Mouse (Mus musculus) neural tube, embryonic 11.5 days (tissue): ENCODE measurements around the gene Garnl3. TPM values are rescaled to one million over a fixed set of nuclear protein-coding genes. Genes with fewer than 3 reads are reported as not detected.
A peak's percentile ranks its signal among the peaks of the same experiment; 100 is the strongest.

ENCODE experiments used
- ATAC-seq: fragments of 200-750 bp; cut with Nextera tagmentation; 2 replicates; pipeline ENCODE4 v1.8.0; 2017; ENCODE audit warnings: moderate number of reproducible peaks, mild to moderate bottlenecking, moderate TSS enrichment, moderate library complexity; ENCODE audit not compliant: insufficient read depth, low FRiP score, low TSS enrichment
- DNase-seq: peaks from one replicate; pipeline ENCODE4 v3.0.0-alpha.2; 2015; ENCODE audit warnings: low spot score
- H3K27ac ChIP-seq: fragments of 300-500 bp; sonication (generic); 2 replicates; pipeline ENCODE4 v1.5.1; 2014; ENCODE audit warnings: low read depth, mild to moderate bottlenecking, low read length
- H3K27me3 ChIP-seq: fragments of 300-500 bp; sonication (generic); 2 replicates; pipeline ENCODE4 v1.6.1; 2014; ENCODE audit warnings: mild to moderate bottlenecking, low read length, mixed read lengths; ENCODE audit not compliant: control insufficient read depth, insufficient read depth
- H3K36me3 ChIP-seq: fragments of 300-500 bp; sonication (generic); 2 replicates; pipeline ENCODE4 v1.6.1; 2014; ENCODE audit warnings: mild to moderate bottlenecking, low read length, moderate library complexity, mixed read lengths; ENCODE audit not compliant: control insufficient read depth, insufficient read depth
- H3K4me1 ChIP-seq: fragments of 300-500 bp; sonication (generic); 2 replicates; pipeline ENCODE4 v1.6.1; 2014; ENCODE audit warnings: low read length, mixed read lengths; ENCODE audit not compliant: control insufficient read depth, insufficient read depth
- H3K4me2 ChIP-seq: fragments of 300-500 bp; sonication (generic); 2 replicates; pipeline ENCODE4 v1.6.1; 2014; ENCODE audit warnings: low read depth, mild to moderate bottlenecking, moderate library complexity
- H3K4me3 ChIP-seq: fragments of 300-500 bp; sonication (generic); 2 replicates; pipeline ENCODE4 v1.5.1; 2014; ENCODE audit warnings: low read depth, low read length
- H3K9ac ChIP-seq: fragments of 300-500 bp; sonication (generic); 2 replicates; pipeline ENCODE4 v1.6.1; 2014; ENCODE audit warnings: mild to moderate bottlenecking, low read length
- H3K9me3 ChIP-seq: fragments of 300-500 bp; sonication (generic); 2 replicates; pipeline ENCODE4 v1.6.1; 2016; ENCODE audit warnings: low read length; ENCODE audit not compliant: control insufficient read depth
- WGBS: fragments of 180-500 bp; shearing (Covaris S2); extraction: QIAGEN DNeasy Blood & Tissue Kit; methylation state at CpG from one replicate; pipeline ENCODE4 v1.1.7; 2014; 5-methylcytosine and 5-hydroxymethylcytosine counted together
- polyA plus RNA-seq: library from polyadenylated mRNA; unstranded; fragments of >200 nt; fragmentation: Nextera tagmentation; extraction: Ambion mirVana; gene quantifications from 2 replicates; pipeline ENCODE4 v1.2.1, GENCODE M21; 2014

Gene Garnl3
- 13.3 and 14.5 TPM in 2 replicates for polyA plus RNA-seq

DNA sequence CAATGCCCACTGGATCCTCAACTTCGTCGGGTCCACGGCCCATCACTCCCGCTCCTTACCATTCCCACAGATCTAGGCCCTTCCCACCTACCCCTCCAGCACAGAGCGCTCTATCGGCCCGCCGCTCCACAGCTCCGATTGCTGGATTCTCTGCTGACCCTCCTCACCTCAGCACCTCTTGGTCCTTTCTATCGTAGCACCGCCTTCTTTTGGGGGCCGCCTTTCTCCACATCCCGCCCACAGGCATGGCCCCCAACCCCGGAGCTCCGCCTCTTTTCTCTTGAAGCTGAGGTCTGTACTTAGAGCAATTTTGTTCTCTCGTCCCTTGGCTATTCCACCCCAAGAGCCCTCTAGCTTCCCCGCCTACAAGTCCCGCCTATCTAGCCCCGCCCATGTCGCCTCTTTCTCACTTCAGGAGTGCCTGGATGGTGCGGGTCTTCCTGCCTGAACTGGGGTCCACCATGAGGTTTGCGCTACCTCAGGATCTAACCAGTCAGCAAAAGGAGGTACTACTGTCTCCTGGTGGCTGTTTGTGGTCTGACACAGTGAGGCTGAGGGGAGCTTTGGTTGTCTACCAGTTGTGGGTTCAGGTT, at the start of gene Garnl3:
TSS of gene Garnl3 (minus strand) at position 155 of the 593 bp plus-strand sequence.
- Histone ChIP-seq H3K9me3 (no peaks in the 10 kb centered on the region), H3K4me3 (peak within 1 kb of the TSS; percentile 61), H3K36me3 (no peaks in the 10 kb centered on the region), H3K27ac (no peak within 1 kb of the TSS), H3K4me2 (peak within 1 kb of the TSS; percentile 98), H3K9ac (peak within 1 kb of the TSS; percentile 2; the same call in 1 of the 2 replicates), H3K4me1 (no peaks in the 10 kb centered on the region; the same call in none of the 2 replicates), H3K27me3 (peaks cover 15% of the 10 kb centered on the region; the same call in 1 of the 2 replicates)
- DNase-seq (peak; percentile 52), ATAC-seq (peak; percentile 46)
- under 1% methylated on average over 22 of the region's 22 CpGs for WGBS

DNA sequence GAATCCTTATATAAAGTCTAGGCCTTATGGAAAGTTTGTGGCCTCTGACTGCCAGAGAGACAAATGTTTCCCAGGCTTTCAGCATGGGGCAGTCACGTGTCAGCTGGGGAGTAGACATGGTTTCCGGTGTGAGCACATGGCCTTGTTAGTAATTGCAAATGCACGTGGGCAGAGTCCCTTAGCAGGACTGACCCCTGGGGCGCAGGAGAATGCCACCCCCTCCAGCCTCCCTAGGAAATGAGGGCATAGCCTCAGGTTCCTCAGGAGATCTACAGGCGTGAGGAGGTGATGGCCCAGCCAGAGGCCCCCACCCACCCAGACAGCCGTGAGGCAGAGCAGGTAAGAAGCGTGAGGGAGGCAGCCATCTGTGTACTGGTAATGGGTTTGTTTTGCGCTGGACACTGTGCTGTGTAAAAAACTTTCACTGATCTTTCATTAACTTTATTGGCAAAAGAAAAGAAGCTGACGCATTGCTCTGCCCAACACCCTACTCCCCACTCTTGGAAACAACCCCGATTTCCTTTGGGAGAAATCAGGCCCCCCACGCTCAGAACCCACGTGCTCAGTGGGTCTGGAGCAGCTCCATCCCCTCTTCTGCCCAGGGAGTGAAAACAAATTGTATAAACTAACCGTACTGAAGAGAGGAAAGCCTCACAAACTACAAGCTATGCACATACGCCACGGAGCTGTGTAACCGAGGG, 48.6 kb upstream of the Garnl3 start:
- Histone ChIP-seq H3K27me3 (no peaks in the 10 kb centered on the region), H3K4me1 (peaks cover 19% of the 10 kb centered on the region), H3K4me2 (no peak overlapping the region), H3K4me3 (no peak overlapping the region), H3K9me3 (no peaks in the 10 kb centered on the region), H3K36me3 (no peaks in the 10 kb centered on the region), H3K27ac (no peak overlapping the region), H3K9ac (no peak overlapping the region)
- WGBS = 56% methylated on average over 16 of the region's 16 CpGs
- DNase-seq = no peak
- no peak for ATAC-seq

DNA sequence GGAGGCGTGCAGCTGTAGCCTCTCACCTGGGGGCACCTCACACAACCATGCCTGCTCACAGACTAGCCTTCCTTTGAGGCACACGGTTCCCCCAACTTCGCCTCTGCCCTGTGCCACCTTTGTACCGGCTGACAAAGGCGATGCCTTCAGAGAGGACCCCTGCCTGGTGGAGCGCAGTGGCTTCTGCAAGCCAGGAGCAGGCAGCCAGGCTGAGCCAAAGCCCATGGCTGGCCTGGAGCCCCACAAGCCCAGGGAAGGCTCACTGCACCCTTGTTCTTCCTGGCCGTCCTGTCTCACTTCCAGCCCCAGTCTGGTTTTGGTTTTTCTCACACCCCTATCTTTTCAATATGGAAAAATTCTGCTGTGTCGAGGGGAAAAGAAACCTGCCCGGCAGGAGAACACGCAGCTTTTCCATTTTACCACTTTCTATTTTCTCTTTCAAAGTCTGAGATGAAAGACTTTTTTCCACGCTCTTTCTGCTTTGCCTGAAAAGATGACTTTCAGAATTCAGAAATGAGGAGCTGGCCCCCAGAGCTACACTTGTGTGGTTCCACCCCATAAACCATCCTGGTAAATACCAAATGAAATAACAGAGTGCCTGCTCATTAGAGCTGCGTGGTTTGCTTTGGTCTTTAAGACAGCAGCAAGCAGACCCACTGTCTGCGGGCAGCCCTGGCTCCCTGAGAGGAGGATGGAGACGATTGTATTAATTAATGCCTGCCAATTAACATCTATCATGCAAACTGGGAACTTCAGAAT, 47.9 kb upstream of the Garnl3 start:
- ATAC-seq (no peak), DNase-seq (no peak)
- Histone ChIP-seq H3K9ac (no peak overlapping the region), H3K4me1 (peaks cover 19% of the 10 kb centered on the region), H3K36me3 (no peaks in the 10 kb centered on the region), H3K4me2 (no peak overlapping the region), H3K4me3 (no peak overlapping the region), H3K27me3 (no peaks in the 10 kb centered on the region), H3K9me3 (no peaks in the 10 kb centered on the region), H3K27ac (no peak overlapping the region)
- WGBS = 61% methylated on average over 14 of the region's 14 CpGs

DNA sequence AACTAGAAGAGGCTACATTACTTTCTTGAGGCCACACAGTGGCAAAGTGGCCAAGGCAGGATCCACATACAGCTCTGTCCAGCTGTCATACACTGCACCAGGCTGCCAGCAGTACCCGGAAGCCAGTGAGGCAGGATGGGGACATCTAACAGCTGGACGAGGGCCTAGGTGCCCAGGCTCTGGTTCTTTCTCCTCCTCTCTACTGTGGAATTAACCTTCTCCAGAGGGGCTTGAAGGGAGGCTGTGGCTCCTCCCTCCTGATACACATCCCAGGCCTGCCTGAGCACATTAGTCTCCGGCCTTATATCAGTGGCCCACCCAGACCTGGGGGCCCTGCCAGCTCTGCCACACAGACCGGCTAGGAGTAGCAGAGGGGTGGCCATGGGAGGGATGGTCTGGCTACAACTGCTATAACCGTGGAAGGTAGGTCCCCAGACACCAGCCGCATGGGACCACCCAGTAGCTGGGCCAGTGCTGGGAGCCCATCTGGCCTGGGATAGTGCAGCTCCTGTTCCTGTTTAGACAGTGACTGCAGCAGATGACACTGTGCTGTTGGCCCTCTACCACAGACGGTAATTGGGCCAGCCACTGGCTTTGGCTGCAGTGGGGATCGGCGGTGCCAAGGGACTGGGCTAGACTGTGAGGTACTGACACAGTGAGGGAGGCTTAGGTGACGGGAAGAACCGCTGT, 46.9 kb upstream of the Garnl3 start:
- Histone ChIP-seq H3K9me3 (no peaks in the 10 kb centered on the region), H3K4me3 (no peak overlapping the region), H3K4me2 (no peak overlapping the region), H3K9ac (no peak overlapping the region), H3K36me3 (no peaks in the 10 kb centered on the region), H3K27me3 (no peaks in the 10 kb centered on the region), H3K27ac (no peak overlapping the region), H3K4me1 (peaks cover 19% of the 10 kb centered on the region)
- WGBS = 60% methylated on average over 11 of the region's 11 CpGs
- no peak for DNase-seq
- ATAC-seq = no peak

DNA sequence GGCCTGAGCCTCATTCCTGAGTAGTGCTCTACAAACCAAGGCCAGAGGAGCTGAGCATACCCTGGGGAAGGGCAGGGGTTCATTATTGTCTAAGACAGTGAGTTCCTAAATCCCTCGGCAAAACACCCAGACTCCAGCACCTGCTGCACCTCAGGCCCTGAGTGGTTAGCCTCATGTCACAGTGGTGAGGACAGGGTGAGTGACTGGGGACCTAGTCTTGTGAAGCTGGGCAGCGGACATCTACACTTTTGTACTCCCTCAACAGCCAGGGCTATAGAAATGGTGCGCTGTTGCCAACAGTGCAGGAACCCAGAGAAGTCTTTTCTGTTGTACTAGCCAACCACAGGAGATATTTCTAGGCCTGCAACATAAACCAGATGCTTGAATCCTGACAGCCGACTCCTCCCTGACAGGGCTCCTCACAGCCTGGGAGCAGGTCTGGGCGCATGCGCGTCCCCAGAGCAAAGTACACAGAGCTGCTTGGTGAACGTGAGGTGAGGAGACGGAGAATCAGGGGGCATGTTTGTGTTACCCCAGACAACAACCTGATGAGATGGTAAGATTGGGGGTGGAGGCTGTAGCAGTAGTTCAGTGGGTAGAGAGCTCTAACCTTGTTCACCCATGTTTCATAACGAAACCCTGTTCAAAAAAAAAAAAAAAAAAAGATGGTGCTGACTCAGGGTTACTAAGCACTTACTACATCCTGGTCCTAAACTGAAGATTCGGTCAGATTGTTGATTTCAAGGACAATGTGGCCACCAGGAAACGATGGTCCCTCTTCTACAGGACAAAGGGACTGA, 46.2 kb upstream of the Garnl3 start:
- Histone ChIP-seq H3K4me2 (no peak overlapping the region), H3K9ac (no peak overlapping the region), H3K9me3 (no peaks in the 10 kb centered on the region), H3K4me3 (no peak overlapping the region), H3K27me3 (no peaks in the 10 kb centered on the region), H3K27ac (no peak overlapping the region), H3K4me1 (peaks cover 19% of the 10 kb centered on the region), H3K36me3 (no peaks in the 10 kb centered on the region)
- WGBS = 85% methylated on average over 12 of the region's 12 CpGs
- no peak for DNase-seq
- no peak for ATAC-seq

DNA sequence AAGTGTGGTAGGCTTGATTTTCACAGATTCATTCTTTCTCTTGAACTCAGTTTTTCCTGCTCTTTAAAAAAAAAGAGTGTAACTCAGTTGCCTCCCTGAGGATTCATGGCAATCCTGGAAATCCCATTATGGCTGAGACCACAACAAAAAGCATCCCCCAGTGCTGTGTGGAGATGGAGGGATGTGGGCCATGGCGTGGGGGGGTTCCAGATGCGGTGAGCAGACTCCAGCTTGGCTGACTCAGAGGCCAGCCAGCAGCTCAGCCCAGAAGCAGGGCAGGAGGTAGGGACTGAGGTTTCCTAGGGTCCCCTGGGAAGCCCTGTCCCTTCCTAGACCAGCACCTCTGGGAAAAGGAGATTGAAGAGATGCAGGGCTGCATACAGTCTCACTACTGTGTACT, 45.5 kb upstream of the Garnl3 start:
- DNase-seq = no peak
- no peaks in the 10 kb centered on the region for H3K9me3 ChIP-seq
- H3K9ac ChIP-seq = no peak overlapping the region
- ATAC-seq = no peak
- H3K4me3 ChIP-seq = no peak overlapping the region
- H3K36me3 ChIP-seq = no peaks in the 10 kb centered on the region
- H3K27me3 ChIP-seq = no peaks in the 10 kb centered on the region
- H3K27ac ChIP-seq = no peak overlapping the region
- WGBS = 63% methylated on average over 2 of the region's 2 CpGs
- H3K4me2 ChIP-seq = no peak overlapping the region
- peaks cover 19% of the 10 kb centered on the region for H3K4me1 ChIP-seq

DNA sequence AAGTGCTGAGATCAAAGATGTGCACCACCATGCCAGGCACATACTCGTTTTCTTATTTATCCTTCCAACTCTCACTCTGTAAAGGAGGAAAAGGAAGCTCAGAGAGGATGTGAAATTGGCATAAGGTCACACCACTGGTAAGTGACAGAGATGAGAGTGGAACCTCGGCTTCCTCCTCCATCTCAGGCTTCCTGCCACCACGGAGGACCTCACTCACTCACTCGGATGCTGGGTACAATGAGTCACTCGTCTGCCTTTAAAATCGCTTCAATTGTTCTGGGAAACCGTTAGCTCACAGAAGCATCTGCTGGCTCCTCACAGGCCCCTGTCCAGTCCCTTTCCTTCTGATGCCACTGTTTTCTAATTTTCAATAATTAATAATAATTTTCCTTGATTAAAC, 45.1 kb upstream of the Garnl3 start:
- Histone ChIP-seq H3K4me2 (no peak overlapping the region), H3K36me3 (no peaks in the 10 kb centered on the region), H3K27me3 (no peaks in the 10 kb centered on the region), H3K4me1 (peaks cover 19% of the 10 kb centered on the region), H3K9me3 (no peaks in the 10 kb centered on the region), H3K27ac (no peak overlapping the region), H3K4me3 (no peak overlapping the region), H3K9ac (no peak overlapping the region)
- WGBS = 49% methylated on average over 7 of the region's 7 CpGs
- ATAC-seq (no peak), DNase-seq (no peak)

DNA sequence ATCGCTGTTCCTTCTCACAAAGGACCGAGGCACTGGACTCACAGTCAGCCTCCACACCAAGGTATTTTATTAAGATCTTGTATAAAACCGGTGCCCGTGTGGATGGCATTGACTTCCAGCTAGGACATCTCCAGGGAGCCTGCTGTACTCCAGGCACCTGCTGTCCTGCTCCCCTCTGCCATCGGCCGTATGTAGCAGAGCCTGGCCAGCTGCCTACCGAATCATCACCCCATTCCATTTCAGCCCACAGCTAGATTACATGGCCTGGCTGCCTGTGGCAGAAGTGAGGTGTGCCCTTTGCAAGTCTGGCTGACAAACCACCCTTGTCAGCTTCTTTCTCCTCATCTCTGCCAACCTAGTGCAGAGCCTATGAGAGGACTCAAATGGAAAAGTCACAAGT, 42.2 kb upstream of the Garnl3 start:
- no peaks in the 10 kb centered on the region for H3K9me3 ChIP-seq
- no peak overlapping the region for H3K4me2 ChIP-seq
- no peak for DNase-seq
- H3K36me3 ChIP-seq = no peaks in the 10 kb centered on the region
- peaks cover 15% of the 10 kb centered on the region for H3K4me1 ChIP-seq
- no peak overlapping the region for H3K9ac ChIP-seq
- no peak for ATAC-seq
- H3K4me3 ChIP-seq = no peak overlapping the region
- 92% methylated on average over 7 of the region's 7 CpGs for WGBS
- H3K27me3 ChIP-seq = no peaks in the 10 kb centered on the region
- no peak overlapping the region for H3K27ac ChIP-seq
